Mouse (Mus musculus): Measurements from ENCODE around the gene Slc24a5. TPM values are rescaled to one million over a fixed set of nuclear protein-coding genes. Genes with fewer than 3 reads are reported as not detected.
A peak's percentile ranks its signal among the peaks of the same experiment; 100 is the strongest.

Slc24a5 gene
- 10 to 100 TPM in 5 of 26 experiments, 1 to 10 TPM in 21; 2.8 to 20.3 (median 7.5) TPM for total RNA-seq (2018; cell fraction: chromatin; rRNA removed)
- total RNA-seq (2018; cell fraction: cytosol; rRNA removed), result 10 to 100 TPM in 1 of 26 experiments, 1 to 10 TPM in 25; 4.6 to 10.3 (median 7.8) TPM
- total RNA-seq (2018; cell fraction: nucleus; rRNA removed), result 10 to 100 TPM in 6 of 26 experiments, 1 to 10 TPM in 20; 5.7 to 13.0 (median 8.2) TPM
- polyA plus RNA-seq (2018), result 5.7 to 13.3 TPM (median 7.9 TPM) in 3 replicates

- Histone ChIP-seq H3K36me3 (ENCODE audit: inconsistent target) (no peaks in the 10 kb centered on the region), H3K4me3 (ENCODE audit: inconsistent target) (peak within 1 kb of the TSS; percentile 0; the same call in 1 of the 2 replicates), H3K79me2 (ENCODE audit: inconsistent target) (no peaks in the 10 kb centered on the region), H3K27ac (no peak within 1 kb of the TSS)
- 27% methylated on average over 10 of the region's 10 CpGs for WGBS (ENCODE audit: missing documents)
These were observed at the start of gene Slc24a5 for GRCm38 (mm10) chr2:125067894-125068293. Slc24a5 (plus strand) TSS chr2:125068124.

DNA sequence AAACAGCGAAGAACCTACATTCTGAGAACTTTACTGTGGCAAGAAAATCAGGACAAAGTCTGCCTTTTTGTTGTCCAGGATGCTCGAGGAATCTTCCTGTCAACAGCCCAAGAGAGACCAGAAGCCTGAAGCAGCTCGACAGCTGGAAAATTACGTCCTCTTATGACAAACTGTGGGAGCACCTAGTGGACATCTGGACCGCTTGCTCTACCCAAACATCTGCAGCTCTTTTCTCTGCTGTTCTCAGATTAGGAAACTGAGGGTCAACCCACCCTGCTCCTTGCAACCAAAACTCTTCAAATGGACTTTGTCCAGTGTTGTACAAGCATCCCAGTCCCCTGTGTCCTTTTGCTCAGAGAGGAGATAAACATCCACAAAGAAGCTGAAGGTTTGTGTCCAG, 43.5 kb upstream of the Slc24a5 start:
- Histone ChIP-seq H3K27ac (no peak overlapping the region), H3K36me3 (ENCODE audit: inconsistent target) (no peaks in the 10 kb centered on the region), H3K4me3 (ENCODE audit: inconsistent target) (no peak overlapping the region), H3K79me2 (ENCODE audit: inconsistent target) (no peaks in the 10 kb centered on the region)
- 77% methylated on average over 5 of the region's 5 CpGs for WGBS (ENCODE audit: missing documents)

DNA sequence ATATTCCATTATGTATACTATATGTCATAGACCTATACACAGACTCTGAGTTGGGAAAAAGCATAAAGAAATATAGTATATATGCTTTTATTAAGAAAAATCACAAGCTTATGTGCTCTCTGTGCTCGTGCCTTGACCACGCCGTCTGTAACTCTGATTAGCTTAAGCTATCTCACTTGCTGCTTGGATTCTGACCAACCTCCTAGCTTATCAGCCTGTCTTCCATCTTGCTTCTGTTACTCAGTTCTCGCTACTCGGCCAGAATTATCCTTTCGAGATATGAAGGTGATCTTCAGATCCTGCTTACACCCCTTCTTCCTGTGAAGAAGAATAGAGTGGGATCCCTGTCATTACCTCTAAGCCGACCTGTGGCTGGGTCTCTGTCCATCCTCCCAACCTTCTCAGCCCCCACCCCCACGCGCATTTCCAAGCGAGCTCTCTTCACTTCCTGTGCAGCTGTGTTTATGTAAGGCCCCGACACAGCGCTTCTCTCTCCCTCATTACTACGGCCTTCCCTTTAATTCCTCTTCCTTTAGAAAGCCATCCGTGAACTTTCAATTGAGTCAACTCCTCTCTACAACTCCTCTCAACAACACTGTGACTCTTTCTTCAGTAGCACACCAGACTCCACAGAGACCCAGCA, 41.4 kb upstream of the Slc24a5 start:
- H3K36me3 ChIP-seq (ENCODE audit: inconsistent target), result no peaks in the 10 kb centered on the region
- no peaks in the 10 kb centered on the region for H3K79me2 ChIP-seq (ENCODE audit: inconsistent target)
- H3K27ac ChIP-seq, result no peak overlapping the region
- 40% methylated on average over 14 of the region's 14 CpGs for WGBS (ENCODE audit: missing documents)
- H3K4me3 ChIP-seq (ENCODE audit: inconsistent target), result no peak overlapping the region

- WGBS (ENCODE audit: missing documents), result 91% methylated on average over 7 of the region's 7 CpGs
- H3K27ac ChIP-seq, result no peak overlapping the region
These were observed 37.3 kb upstream of the Slc24a5 start for GRCm38 (mm10) chr2:125030591-125030990.

GRCm38 (mm10) chr2:125031111-125031510, 36.8 kb upstream of the Slc24a5 start:
- no peak overlapping the region for H3K4me3 ChIP-seq (ENCODE audit: inconsistent target)
- H3K36me3 ChIP-seq (ENCODE audit: inconsistent target), result no peaks in the 10 kb centered on the region
- WGBS (ENCODE audit: missing documents), result 88% methylated on average over 8 of the region's 8 CpGs
- no peaks in the 10 kb centered on the region for H3K79me2 ChIP-seq (ENCODE audit: inconsistent target)
- no peak overlapping the region for H3K27ac ChIP-seq

More at GRCm38 (mm10) chr2:125030591-125030990, 37.3 kb upstream of the Slc24a5 start:
- Histone ChIP-seq H3K79me2 (ENCODE audit: inconsistent target) (no peaks in the 10 kb centered on the region), H3K4me3 (ENCODE audit: inconsistent target) (no peak overlapping the region), H3K36me3 (ENCODE audit: inconsistent target) (no peaks in the 10 kb centered on the region)

- WGBS (ENCODE audit: missing documents), result 90% methylated on average over 12 of the region's 12 CpGs
- Histone ChIP-seq H3K27ac (no peak overlapping the region), H3K4me3 (ENCODE audit: inconsistent target) (no peak overlapping the region), H3K36me3 (ENCODE audit: inconsistent target) (no peaks in the 10 kb centered on the region), H3K79me2 (ENCODE audit: inconsistent target) (no peaks in the 10 kb centered on the region)
These were observed 36.2 kb upstream of the Slc24a5 start for GRCm38 (mm10) chr2:125031562-125032257.

DNA sequence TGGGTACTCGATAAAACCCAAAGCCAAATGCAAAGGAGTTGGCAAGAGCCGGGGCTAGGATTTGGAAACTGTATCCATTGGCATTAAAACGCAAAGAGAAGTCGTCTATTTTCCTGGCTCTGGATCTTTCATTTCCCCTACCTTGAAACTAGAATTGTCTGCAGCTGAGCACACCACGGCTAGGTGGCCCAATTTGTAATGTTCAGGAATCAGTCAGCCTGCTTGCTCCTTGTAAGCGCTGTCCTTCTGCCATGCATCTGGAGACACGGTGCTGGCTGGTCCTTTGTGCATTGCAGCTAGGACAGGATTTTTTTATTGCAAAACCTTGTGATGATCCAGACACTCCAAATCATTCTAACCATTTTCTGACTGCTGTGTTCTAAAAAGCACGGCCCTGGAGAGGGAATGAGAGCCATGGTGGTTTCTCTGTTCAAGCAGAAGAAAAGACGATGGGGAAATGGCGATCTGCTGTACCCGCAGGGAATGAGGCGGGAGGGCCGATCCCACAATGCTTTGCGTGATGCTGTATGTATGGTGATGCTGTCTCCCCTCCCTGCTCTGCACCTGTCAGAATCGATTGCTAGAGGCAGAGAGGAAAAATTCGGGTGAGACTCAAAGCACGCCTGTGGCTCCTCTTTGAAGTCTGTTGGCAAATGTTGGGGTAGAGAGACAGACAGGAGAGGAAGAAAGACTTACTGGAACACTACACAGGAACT, 35.5 kb upstream of the Slc24a5 start:
- Histone ChIP-seq H3K36me3 (ENCODE audit: inconsistent target) (no peaks in the 10 kb centered on the region), H3K4me3 (ENCODE audit: inconsistent target) (no peak overlapping the region), H3K79me2 (ENCODE audit: inconsistent target) (no peaks in the 10 kb centered on the region), H3K27ac (no peak overlapping the region)
- WGBS (ENCODE audit: missing documents), result 80% methylated on average over 17 of the region's 17 CpGs

GRCm38 (mm10) chr2:125033042-125033743, 34.7 kb upstream of the Slc24a5 start:
- H3K36me3 ChIP-seq (ENCODE audit: inconsistent target), result no peaks in the 10 kb centered on the region
- H3K4me3 ChIP-seq (ENCODE audit: inconsistent target), result no peak overlapping the region
- no peaks in the 10 kb centered on the region for H3K79me2 ChIP-seq (ENCODE audit: inconsistent target)
- H3K27ac ChIP-seq, result no peak overlapping the region
- 79% methylated on average over 10 of the region's 10 CpGs for WGBS (ENCODE audit: missing documents)

DNA sequence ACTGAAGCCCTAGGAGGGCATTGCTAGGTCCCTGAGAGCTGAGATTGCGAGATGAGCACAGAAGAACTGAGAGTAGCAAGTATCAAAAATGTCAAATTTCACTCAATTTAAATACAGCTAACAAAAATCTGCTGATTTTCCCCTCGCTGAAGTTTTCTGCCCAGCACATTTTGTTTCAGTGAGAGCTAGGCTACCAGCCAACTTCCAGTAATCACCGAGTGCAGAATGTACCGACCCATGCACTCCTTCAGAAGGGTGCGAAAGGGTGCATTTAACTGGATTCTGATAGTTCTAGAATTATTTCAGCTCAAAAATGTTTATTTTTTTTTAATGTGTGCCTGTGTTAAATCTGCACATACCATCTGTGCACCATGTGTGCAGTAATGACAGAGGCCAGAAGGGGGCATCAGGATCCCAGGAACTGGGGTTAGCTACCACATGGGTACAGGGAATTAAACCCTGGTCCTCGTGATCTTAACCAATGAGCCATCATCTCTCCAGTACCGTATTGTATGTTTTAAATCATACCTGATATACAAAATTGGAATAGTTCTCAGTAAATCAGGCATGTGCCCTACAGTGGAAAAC, 12.5 kb upstream of the Slc24a5 start:
- Histone ChIP-seq H3K4me3 (ENCODE audit: inconsistent target) (no peak overlapping the region), H3K79me2 (ENCODE audit: inconsistent target) (no peaks in the 10 kb centered on the region), H3K27ac (no peak overlapping the region), H3K36me3 (ENCODE audit: inconsistent target) (no peaks in the 10 kb centered on the region)
- 83% methylated on average over 7 of the region's 7 CpGs for WGBS (ENCODE audit: missing documents)

DNA sequence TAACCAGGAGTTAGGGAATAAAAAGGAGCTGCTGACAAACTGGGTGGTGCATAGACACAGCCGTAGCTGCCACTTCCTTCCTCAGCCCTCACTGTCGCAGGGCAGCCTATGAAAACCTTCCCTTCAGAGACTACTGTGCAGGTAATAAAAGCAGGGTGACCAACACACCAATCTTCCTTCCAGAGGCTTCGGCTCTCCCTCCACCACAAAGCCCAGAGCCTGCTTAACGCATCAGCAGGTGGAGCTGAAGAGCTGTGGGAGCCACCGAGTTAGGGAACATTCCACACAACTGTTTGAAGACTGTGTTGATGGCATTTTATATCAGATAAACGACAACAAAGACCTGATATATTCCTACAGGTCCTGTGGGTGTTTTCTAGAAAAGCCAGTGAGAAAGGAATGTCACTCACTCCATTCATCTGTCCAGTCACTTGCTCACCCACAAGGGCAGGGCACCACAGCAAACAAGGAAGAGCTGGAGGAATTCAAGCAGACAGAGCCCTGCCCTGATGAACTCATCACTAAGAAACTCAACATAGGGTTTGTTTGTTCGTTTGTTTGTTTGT, 10.6 kb upstream of the Slc24a5 start:
- H3K27ac ChIP-seq, result no peak overlapping the region
- H3K36me3 ChIP-seq (ENCODE audit: inconsistent target), result no peaks in the 10 kb centered on the region
- no peaks in the 10 kb centered on the region for H3K79me2 ChIP-seq (ENCODE audit: inconsistent target)
- WGBS (ENCODE audit: missing documents), result 22% methylated on average over 7 of the region's 7 CpGs
- no peak overlapping the region for H3K4me3 ChIP-seq (ENCODE audit: inconsistent target)

- H3K36me3 ChIP-seq (ENCODE audit: inconsistent target), result no peaks in the 10 kb centered on the region
- H3K4me3 ChIP-seq (ENCODE audit: inconsistent target), result no peak overlapping the region
- H3K79me2 ChIP-seq (ENCODE audit: inconsistent target), result no peaks in the 10 kb centered on the region
- H3K27ac ChIP-seq, result no peak overlapping the region
- WGBS (ENCODE audit: missing documents), result 94% methylated on average over 7 of the region's 7 CpGs
These were observed 6.5 kb upstream of the Slc24a5 start for GRCm38 (mm10) chr2:125061451-125061850.

- H3K4me3 ChIP-seq (ENCODE audit: inconsistent target), result no peak overlapping the region
These were observed 5.0 kb upstream of the Slc24a5 start for GRCm38 (mm10) chr2:125062944-125063343.

GRCm38 (mm10) chr2:125067373-125067772, 551 bp upstream of the Slc24a5 start:
- H3K4me3 ChIP-seq (ENCODE audit: inconsistent target), result no peak overlapping the region
- H3K36me3 ChIP-seq (ENCODE audit: inconsistent target), result no peaks in the 10 kb centered on the region
- WGBS (ENCODE audit: missing documents), result 82% methylated on average over 7 of the region's 7 CpGs
- no peaks in the 10 kb centered on the region for H3K79me2 ChIP-seq (ENCODE audit: inconsistent target)
- H3K27ac ChIP-seq, result no peak overlapping the region

More at GRCm38 (mm10) chr2:125062944-125063343, 5.0 kb upstream of the Slc24a5 start:
- Histone ChIP-seq H3K27ac (no peak overlapping the region), H3K79me2 (ENCODE audit: inconsistent target) (no peaks in the 10 kb centered on the region), H3K36me3 (ENCODE audit: inconsistent target) (no peaks in the 10 kb centered on the region)
- WGBS (ENCODE audit: missing documents), result 73% methylated on average over 4 of the region's 4 CpGs

All from macrophage (primary cell).